Mouse (Mus musculus) granulocyte monocyte progenitor cell, adult 5-6 weeks (primary cell): ENCODE data around the gene Astn2. TPM values are rescaled to one million over a fixed set of nuclear protein-coding genes. Genes with fewer than 3 reads are reported as not detected.

Experiments
- ATAC-seq: replicated peaks from 2 replicates; pipeline ENCODE4 v1.8.0; 2016; ENCODE audit warnings: mild to moderate bottlenecking, moderate TSS enrichment, inconsistent platforms; ENCODE audit not compliant: poor library complexity, severe bottlenecking
- total RNA-seq, 2 experiments: library from RNA; stranded (forward) in 1 of 2; stranded (reverse) in 1 of 2; fragments of 200-712, 200-1000 nt in 1 of 2; fragments of >200 nt in 1 of 2; fragmentation: Nextera tagmentation in 1 of 2; gene quantifications; 2 replicates each; pipeline ENCODE4 v1.2.3; 2014 to 2017

Gene Astn2
- total RNA-seq, 2 experiments from 2014 or later = not detected

DNA sequence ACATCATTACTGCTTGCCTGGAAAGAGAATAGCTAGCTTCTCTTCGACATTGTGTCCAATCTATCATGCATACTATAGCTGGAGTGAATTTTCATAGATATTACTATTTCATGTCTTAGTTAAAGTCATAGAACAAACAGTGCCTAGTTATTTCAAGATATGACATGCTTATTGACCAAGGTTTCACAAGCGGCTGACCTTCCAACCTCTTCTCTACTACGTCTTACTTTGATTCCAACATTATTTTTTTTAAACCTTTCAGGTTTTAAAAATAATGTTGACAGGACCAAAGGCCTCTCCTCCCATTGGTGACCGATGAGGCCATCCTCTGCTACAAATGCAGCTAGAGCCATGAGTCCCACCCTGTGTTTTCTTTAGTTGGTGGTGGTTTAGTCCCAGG is 1025.0 kb downstream of the Astn2 start:
- no peak for ATAC-seq

DNA sequence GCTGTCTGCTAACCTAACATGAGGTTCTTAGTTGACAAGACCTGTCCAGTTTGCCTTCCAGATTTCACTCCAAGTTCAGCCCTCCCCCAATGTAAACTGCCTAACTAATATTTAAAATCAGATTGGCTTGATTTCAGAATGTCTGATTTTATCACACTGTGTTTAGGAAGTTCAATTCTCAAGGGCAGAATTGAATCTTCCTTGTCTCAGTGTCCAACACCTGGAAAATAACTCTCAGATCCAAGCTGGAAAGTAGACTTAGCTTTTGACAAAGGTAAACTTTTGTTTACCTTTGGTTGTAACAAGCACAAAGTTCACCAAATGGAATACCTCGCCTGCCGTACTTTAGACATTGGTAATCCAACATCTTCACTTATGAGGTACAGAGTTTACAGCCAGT is 1027.8 kb downstream of the Astn2 start:
- ATAC-seq = no peak

DNA sequence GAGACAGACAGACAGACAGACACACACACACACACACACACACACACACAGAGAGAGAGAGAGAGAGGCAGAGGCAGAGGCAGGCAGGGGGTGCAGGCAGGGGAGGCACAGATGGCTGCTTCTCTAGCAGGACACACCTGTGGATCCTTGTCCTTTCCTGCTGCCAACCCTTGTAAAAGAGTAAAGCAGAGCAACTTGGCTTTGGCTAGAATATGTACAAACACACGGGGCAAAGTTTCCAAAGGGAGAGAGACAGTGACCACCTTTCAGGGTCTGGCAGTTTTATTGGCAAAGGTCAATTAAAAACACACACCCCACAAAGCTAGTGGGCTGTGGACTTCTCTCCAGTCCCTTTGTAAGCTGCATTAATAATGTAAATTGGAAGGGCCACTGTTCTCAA is 1030.6 kb downstream of the Astn2 start:
- no peak for ATAC-seq

DNA sequence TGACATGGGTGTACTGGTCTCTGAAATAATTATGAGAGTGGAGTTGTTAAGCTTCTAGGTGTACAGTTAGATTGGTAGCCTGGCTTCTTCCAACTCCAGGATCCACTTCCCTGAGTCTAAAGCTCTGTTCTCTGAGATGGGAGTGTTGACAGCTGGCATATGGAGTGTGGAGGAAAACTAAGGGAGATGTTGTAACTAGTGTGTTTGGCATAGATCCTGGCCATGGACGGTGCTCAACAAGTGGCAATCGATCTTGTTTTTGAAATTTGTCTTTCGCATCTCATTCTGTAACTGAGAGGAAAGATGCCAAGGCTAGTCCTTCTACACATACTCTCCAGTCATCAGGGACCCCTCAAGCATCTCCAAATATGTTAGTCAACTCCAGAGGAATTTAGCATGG is 1031.7 kb downstream of the Astn2 start:
- ATAC-seq = no peak

DNA sequence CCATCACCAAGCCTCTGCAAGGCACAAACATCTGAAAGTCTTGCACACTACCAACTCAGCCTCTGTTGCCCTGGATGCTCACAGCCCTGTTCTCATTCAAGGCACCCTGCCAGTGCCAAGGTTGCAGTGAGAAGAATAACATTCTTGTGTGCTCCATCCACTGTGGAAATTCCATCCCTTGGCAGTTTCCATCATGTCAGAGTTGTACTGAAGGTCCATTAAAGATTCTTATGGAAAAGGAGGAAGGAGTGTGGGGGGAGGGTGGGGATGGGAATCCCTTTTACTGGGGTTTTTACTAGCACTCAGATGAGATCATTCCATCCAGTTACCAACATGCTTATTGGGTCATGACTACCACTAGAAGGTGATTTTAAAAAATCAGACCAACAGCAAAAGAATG is 1037.3 kb downstream of the Astn2 start:
- no peak for ATAC-seq

DNA sequence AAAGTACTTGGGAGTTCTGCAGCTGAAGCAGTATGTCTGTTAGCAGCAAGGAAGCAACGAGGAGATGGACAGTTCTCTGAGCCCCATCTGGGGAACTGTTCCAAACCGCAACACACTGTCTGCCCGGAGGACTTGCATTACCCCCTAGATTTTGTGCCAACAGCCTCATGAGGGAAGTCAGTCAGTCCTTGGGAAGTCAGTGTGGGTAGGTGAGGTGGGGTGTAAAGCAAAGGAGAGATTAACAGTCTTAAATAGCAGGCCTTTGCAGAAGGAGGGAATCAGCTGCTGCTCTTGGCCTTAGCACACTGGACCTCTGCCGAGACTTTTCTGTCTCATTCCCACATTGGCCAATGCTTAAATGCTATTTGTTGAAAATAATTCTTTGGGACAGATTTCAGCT is 1049.8 kb downstream of the Astn2 start:
- ATAC-seq = no peak; the same call in 1 of the 2 replicates

DNA sequence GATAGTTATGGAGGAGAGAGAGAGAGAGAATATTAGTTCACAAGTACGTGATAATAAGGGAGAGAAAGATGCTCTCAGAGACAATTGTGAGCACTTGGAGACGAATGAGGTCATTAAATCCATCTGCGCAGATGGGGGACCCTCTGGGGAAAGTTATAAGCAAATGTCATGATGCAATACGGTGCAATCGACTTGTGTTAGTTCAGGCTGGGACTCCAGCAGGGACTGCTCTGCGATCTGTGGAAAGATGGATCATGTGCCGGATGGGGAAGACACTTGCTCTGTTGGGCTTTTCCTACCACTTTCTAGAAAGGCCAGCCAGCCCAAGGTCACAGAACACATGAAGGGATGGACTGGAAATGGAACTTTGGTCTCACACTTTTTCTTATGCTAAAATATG is 1053.9 kb downstream of the Astn2 start:
- no peak for ATAC-seq

DNA sequence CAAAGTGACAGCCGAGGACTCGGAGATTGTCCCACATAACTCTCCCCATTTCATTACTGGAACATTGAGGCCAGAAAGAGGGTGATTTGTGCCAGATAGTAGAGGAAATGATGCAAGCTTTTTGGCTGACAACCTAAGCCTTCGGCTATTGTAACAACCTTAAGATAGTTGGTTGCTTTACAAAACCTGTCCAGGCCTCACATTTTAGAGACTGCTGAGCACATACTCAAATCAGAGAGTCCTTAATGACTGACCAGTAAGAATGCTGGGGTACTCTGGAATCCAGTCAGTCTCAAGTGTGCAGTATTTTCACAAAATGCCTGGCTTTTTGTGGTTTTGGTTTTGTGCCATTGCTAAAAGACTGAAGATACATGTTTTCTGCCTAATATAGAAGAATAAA is 1062.6 kb downstream of the Astn2 start:
- ATAC-seq = no peak

DNA sequence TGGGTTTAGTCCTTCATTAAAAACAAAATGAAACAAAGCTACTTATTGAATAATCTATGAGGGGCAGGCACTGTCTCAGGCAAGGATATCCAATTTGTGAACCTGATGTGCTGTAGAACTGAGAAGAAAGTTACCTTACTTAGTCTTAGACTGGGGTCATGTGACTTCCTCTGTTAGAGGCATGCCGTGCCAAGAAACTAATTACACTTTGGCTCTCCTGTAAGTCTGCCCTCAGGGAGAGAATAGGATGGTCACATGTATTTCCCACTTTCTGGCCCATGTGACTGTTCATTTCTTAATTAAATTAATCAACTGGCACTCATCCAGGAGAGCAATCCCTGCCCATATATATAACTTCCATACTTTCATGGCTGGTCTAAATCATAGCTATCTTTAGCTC is 1070.7 kb downstream of the Astn2 start:
- ATAC-seq = no peak
